ENCODE assay signal across 21 mouse cellular contexts in the genomic region with DNA sequence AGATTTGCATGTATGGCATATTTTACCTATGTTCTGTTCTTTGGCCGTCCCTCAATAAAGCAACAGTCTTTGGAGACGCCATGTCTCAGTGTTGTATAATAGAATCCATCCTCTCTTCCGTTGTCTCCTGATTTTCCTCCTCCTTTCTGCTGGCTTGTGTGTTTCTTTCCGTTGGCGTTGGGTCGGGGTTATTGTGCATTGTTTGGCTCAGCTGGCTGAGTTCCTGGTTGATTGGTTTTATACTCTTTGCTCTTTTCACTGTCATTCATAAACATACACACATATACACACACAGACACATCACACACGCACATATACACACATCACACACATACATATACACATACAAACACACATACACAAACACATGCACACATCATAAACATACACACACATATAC.
DNase-seq lines count a peak whose midpoint lies in the region; ATAC-seq and TF ChIP-seq lines count a peak whose summit lies in the region.
"Had no signal": no experiment of that assay in that cellular context is flagged by ENCODE, and none has a peak within 500 bp of the region (broad histone marks: within the 10 kb centered on the region; RNA-seq: fewer than 3 reads in every experiment).

No protein-coding gene starts in this region.

- no peak for TF ChIP-seq POLR2A in cortical plate, adult 2 months (IDR thresholded peaks at IDR 0.05; ENCODE audit: extremely low read depth, insufficient read depth, low read length)

- H3K4me2 ChIP-seq in neural tube, embryonic 15.5 days = peak overlapping the region; percentile 27; the same call in 1 of the 2 replicates
- no peak overlapping the region for H3K4me2 ChIP-seq in hindbrain, embryonic 13.5 days
- H3K4me2 ChIP-seq: embryonic facial prominence, embryonic 12.5 days; forebrain, embryonic 12.5 days; heart, embryonic 13.5 days had no signal

- H3K4me3 ChIP-seq in layer of hippocampus, adult 2 months = no peak overlapping the region
- no peak overlapping the region for H3K4me3 ChIP-seq in left cerebral cortex, adult 2 months
- no peak overlapping the region for H3K4me3 ChIP-seq in cortical plate, adult 2 months (ENCODE audit: insufficient read depth, low read length)
- no peak overlapping the region for H3K4me3 ChIP-seq in neural tube, embryonic 15.5 days (replicated peaks)
- H3K4me3 ChIP-seq in hindbrain, embryonic 13.5 days = no peak overlapping the region
- H3K4me3 ChIP-seq: embryonic facial prominence, embryonic 12.5 days; forebrain, embryonic 12.5 days; gastrocnemius, adult 2 months; heart, embryonic 13.5 days had no signal

- ATAC-seq in neural tube, embryonic 15.5 days (ENCODE audit: low FRiP score) = no peak
- ATAC-seq in hindbrain, embryonic 13.5 days (ENCODE audit: low FRiP score) = no peak
- ATAC-seq: activated CD4-positive, CD25-positive, alpha-beta regulatory T cell, adult 4 months; forebrain, embryonic 16.5 days; hindbrain, embryonic 16.5 days; Patski had no signal

- no peak for DNase-seq in layer of hippocampus, adult 2 months (ENCODE audit: low spot score in 2 of 2)
- DNase-seq in layer of hippocampus, postnatal 25 days (ENCODE audit: extremely low spot score in 1 of 2, low spot score in 1 of 2) = no peak
- no peak for DNase-seq in left cerebral cortex, adult 2 months (ENCODE audit: extremely low spot score in 1 of 2, low spot score in 2 of 2)
- DNase-seq in left cerebral cortex, adult 8-10 months (ENCODE audit: low spot score in 2 of 2) = no peak
- DNase-seq: adrenal gland, adult 2 months; adrenal gland, postnatal 25 days; cerebellum, postnatal 14 days; gastrocnemius, adult 2 months; gastrocnemius, postnatal 25 days; heart, postnatal 36 days had no signal

- TF ChIP-seq CTCF in layer of hippocampus, adult 2 months (conservative IDR thresholded peaks at IDR 0.05) = no peak
- no peak for TF ChIP-seq CTCF in left cerebral cortex, adult 2 months (IDR thresholded peaks at IDR 0.05)
- TF ChIP-seq CTCF in cortical plate, adult 2 months (IDR thresholded peaks at IDR 0.05; ENCODE audit: extremely low read depth, insufficient read depth, low read length) = no peak

- H3K9me3 ChIP-seq in neural tube, embryonic 15.5 days (replicated peaks) = no peaks in the 10 kb centered on the region
- H3K9me3 ChIP-seq in hindbrain, embryonic 13.5 days = no peaks in the 10 kb centered on the region
- H3K9me3 ChIP-seq: embryonic facial prominence, embryonic 12.5 days; forebrain, embryonic 12.5 days; heart, embryonic 13.5 days had no signal

- H3K27me3 ChIP-seq in neural tube, embryonic 15.5 days (replicated peaks) = no peaks in the 10 kb centered on the region
- no peaks in the 10 kb centered on the region for H3K27me3 ChIP-seq in hindbrain, embryonic 13.5 days
- H3K27me3 ChIP-seq: CH12.LX; embryonic facial prominence, embryonic 12.5 days; forebrain, embryonic 12.5 days; heart, embryonic 13.5 days; Patski had no signal

- intact Hi-C loops in left cerebral cortex, adult 2 months (cut with DNase I) = no loop called here

- no peaks in the 10 kb centered on the region for H3K4me1 ChIP-seq in cortical plate, adult 2 months (ENCODE audit: control insufficient read depth, insufficient read depth, low read length)
- peaks cover 11% of the 10 kb centered on the region for H3K4me1 ChIP-seq in neural tube, embryonic 15.5 days
- H3K4me1 ChIP-seq in hindbrain, embryonic 13.5 days (replicated peaks) = peaks cover 11% of the 10 kb centered on the region; the same call in 1 of the 2 replicates
- H3K4me1 ChIP-seq: embryonic facial prominence, embryonic 12.5 days; forebrain, embryonic 12.5 days; heart, embryonic 13.5 days had no signal

- H3K9ac ChIP-seq in neural tube, embryonic 15.5 days (replicated peaks) = no peak overlapping the region
- no peak overlapping the region for H3K9ac ChIP-seq in hindbrain, embryonic 13.5 days
- H3K9ac ChIP-seq: embryonic facial prominence, embryonic 12.5 days; forebrain, embryonic 12.5 days; heart, embryonic 13.5 days had no signal

- H3K36me3 ChIP-seq in neural tube, embryonic 15.5 days = no peaks in the 10 kb centered on the region
- H3K36me3 ChIP-seq in hindbrain, embryonic 13.5 days = no peaks in the 10 kb centered on the region
- H3K36me3 ChIP-seq: embryonic facial prominence, embryonic 12.5 days; forebrain, embryonic 12.5 days; heart, embryonic 13.5 days had no signal

- peak overlapping the region; percentile 71; the same call in 1 of the 2 replicates for H3K27ac ChIP-seq in layer of hippocampus, adult 2 months
- H3K27ac ChIP-seq in left cerebral cortex, adult 2 months = 0 out of 2 replicates have a peak overlapping the region, but pooled peaks have one; percentile 34
- H3K27ac ChIP-seq in cortical plate, adult 2 months (ENCODE audit: insufficient read depth, low read length) = peak overlapping the region; percentile 69; the same call in 1 of the 2 replicates
- H3K27ac ChIP-seq in neural tube, embryonic 15.5 days (replicated peaks) = no peak overlapping the region
- no peak overlapping the region for H3K27ac ChIP-seq in hindbrain, embryonic 13.5 days
- H3K27ac ChIP-seq: embryonic facial prominence, embryonic 12.5 days; forebrain, embryonic 12.5 days; gastrocnemius, adult 2 months; heart, embryonic 13.5 days had no signal

- 18% methylated on average over 7 of the region's 7 CpGs for WGBS in neural tube, embryonic 15.5 days
- WGBS in hindbrain, embryonic 13.5 days = 66% methylated on average over 7 of the region's 7 CpGs

Comparison
In these comparisons a context has a peak if more than half of its experiments do, and no peak if none do; other contexts are left out.
1. H3K27ac ChIP-seq: peak in layer of hippocampus, adult 2 months (single experiment), left cerebral cortex, adult 2 months (single experiment) and cortical plate, adult 2 months (single experiment); none in neural tube, embryonic 15.5 days (single experiment) and hindbrain, embryonic 13.5 days (single experiment).